Mouse (Mus musculus) fibroblast of lung, adult 2 months (primary cell): ENCODE measurements at regions not wholly inside any gene's neighbourhood (a gene's known extent, or its start where the extent isn't known, plus 50 kb on each side); places are given as distances from the start of the nearest gene placed in this dataset.
A peak's percentile ranks its signal among the peaks of the same experiment; 100 is the strongest.

Experiments used
- DNase-seq: peaks from one replicate; pipeline ENCODE4 v3.0.0-alpha.2; 2011; ENCODE audit warnings: low read depth

- no peak for DNase-seq
Observed at GRCm38 (mm10) chr1:99237214-99237613, 535.4 kb upstream of the Cntnap5b start.

GRCm38 (mm10) chr1:99285612-99286011 lies 487.0 kb upstream of the Cntnap5b start:
- DNase-seq: no peak

- no peak for DNase-seq
Observed at GRCm38 (mm10) chr1:99287834-99288233, 484.7 kb upstream of the Cntnap5b start.

- no peak for DNase-seq
Observed at GRCm38 (mm10) chr1:99299139-99299538, 473.4 kb upstream of the Cntnap5b start.

- peak; percentile 2 for DNase-seq
Observed at GRCm38 (mm10) chr1:99317043-99317709, 455.4 kb upstream of the Cntnap5b start.

- no peak for DNase-seq
Observed at GRCm38 (mm10) chr1:99317710-99318066, 454.9 kb upstream of the Cntnap5b start.
